Mouse (Mus musculus) NIH3T3 (cell line): ENCODE measurements at regions not wholly inside any gene's neighbourhood (a gene's known extent, or its start where the extent isn't known, plus 50 kb on each side); places are given as distances from the start of the nearest gene placed in this dataset.
A peak's percentile ranks its signal among the peaks of the same experiment; 100 is the strongest.

Experiments used
- DNase-seq: peaks from one replicate; pipeline ENCODE4 v3.0.0-alpha.2; 2012; ENCODE audit warnings: low read depth

DNA sequence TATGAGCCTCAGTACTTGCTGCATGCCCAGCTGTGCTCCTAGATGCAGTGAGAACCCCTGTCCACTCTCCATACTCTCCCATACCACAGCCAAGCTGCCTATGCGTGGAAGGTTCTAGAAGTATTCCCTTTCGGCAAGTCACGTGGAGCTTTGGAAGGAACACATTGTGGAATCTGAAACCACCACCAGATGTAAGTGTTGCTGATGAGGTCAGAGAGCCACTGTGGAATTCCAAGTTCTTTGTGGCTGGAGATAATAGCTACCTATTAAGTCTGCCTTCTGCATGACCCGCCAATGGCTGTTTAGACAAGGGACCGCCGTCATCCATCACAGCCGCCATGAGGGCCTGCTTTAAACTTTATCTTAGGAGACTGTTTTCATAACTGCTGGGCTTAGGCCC is 84.7 kb upstream of the Errfi1 start:
- peak; percentile 57 for DNase-seq

- DNase-seq: no peak
These were observed 95.1 kb upstream of the Errfi1 start for GRCm38 (mm10) chr4:150758467-150759237.

GRCm38 (mm10) chr4:150757815-150758426 is 95.8 kb upstream of the Errfi1 start:
- DNase-seq: no peak

DNA sequence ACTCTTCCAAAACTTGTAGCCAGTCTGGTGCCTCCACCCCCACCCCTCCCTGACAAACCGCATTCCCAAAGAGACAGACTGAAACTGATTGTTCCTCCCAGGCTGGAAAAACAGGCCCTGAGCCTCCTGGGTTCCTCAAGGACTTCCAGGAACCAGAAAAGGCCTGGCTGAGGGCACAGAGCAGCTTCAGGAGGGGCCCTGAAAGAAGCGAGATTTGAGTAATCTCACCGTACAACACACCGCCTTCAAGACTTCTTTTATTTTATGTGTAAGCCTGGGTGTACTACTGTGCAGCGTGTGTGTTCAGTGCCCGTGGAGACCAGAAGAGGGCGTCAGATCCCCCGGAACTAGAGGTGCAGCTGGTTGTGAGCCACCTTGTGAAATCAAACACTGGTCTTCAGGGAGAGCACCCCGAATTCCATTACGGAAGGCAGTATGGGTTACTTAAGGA is 96.4 kb upstream of the Errfi1 start:
- DNase-seq: peak; percentile 14

GRCm38 (mm10) chr4:150755446-150755845 is 98.3 kb upstream of the Errfi1 start:
- DNase-seq: no peak

- peak; percentile 66 for DNase-seq
These were observed 100.2 kb upstream of the Slc45a1 start for GRCm38 (mm10) chr4:150752151-150752550.

DNA sequence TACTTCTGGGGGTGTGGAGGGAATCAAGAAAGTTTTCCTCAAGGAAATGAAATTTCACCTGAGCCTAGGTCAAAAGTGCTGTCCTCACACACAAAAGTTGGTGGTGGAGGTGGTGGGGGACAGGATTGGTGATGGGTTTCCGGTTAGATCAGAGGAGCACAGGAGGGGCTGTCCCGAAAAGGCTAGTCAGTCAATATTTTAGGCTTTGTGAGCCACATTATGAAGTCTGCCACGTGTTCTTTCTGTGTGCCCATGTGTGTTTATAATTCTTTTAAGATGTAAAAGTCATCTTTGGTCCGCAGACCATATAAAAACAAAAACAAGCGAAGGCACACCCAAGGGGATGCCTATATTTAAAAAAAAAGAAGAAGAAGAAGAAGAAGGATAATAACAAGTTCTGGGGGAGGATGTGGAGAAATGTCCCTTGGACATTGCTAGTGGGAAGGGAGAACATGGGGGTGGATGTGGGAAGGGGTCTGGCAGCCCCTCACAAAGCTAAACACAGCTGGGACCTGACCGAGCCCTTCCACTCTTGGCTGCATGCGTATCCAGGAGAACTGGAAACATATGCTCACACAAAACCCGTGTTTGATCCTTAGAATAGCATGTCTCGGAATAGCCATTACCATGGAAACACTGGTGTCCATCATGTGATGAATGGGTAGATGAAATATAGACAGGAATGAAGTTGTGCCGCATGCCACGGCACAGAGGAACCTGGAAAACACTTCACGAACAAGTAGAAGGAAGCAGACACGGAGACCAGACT is 98.7 kb upstream of the Slc45a1 start:
- DNase-seq: peak; percentile 10

- DNase-seq: no peak
These were observed 97.1 kb upstream of the Slc45a1 start for GRCm38 (mm10) chr4:150749066-150749465.

DNA sequence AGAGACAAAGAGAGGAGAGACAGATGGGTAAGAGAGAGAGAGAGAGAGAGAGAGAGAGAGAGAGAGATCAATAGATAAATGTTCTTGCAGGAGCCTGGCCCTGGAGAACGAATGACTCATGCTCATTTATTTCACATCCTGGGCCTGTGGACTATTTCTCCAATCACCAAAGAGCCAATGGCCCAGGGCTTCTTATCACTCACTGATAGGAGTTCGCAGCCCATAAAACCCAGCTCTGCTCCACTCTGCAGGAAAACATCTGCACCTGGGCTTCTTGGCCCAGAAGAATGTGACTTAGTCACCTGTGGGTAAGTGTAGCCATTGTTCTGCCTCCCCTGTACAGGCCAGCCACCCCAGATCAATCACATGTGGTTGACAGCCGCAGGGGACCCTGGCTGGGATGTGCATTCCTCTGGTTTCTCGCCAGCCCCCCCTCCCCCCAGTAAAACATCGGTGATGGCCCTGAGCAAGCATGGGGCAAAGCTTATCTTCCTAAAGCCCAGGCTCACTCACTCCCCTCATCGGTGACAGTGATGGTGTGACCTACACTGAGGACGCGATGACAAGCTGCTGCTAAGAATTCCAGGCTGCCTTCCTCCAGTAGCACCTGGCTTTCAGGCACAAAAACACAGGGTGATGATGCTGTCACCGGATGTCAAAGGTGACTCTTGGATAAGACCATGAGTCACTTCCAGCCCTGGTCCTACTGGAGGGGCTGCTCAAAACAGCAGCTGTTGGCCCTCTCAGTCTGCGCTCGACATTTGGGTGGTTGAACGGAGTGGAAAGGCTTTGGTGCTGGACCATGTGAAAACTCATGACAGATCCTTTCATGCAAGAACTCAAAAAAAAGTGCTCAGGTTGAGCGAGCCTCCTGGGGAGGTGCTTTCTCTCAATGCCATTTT is 96.4 kb upstream of the Slc45a1 start:
- DNase-seq: peak; percentile 56

GRCm38 (mm10) chr4:150746430-150746923 is 94.5 kb upstream of the Slc45a1 start:
- DNase-seq: no peak

DNA sequence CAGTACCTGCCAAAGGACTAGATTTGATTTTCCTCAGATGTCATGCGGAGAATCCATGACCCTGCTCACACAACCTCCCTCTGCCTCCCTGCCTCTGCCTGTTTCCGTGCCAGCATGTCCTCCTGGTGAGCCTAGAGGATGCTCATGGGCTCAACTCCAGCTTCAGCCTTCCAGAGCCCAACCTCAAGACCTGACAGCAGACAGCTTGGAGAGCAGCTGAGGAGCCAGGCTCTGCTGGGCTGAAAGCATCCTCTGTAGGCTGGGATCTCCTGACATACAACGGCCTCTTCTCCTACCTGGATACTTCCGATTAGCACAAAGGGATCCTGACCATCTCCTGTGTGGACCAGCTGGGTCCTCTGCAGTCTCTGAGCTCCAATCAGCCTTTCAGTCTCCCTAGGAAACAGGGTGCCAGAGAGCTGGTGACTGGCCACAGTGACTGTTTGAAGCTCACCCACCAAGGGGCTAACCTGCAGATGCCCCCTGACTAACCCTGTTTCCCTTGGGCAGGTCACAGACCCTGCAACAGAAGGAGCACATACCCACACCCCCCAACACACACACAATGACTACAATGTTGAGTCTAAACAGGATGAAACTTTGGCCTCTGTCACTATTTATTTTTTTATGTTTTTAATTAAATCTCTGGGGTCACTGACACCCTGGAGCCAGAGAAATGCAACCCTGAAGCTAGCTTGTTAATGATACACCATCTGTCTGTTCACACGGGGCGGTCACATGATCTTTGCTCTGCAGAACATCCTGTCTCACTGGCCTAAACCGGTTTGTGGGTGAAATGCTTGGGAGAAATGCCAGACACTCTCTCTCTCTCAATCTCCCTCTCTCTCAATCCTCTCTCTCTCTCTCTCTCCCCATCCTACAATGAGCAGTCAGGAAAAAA is 93.8 kb upstream of the Slc45a1 start:
- DNase-seq: peak; percentile 75

DNA sequence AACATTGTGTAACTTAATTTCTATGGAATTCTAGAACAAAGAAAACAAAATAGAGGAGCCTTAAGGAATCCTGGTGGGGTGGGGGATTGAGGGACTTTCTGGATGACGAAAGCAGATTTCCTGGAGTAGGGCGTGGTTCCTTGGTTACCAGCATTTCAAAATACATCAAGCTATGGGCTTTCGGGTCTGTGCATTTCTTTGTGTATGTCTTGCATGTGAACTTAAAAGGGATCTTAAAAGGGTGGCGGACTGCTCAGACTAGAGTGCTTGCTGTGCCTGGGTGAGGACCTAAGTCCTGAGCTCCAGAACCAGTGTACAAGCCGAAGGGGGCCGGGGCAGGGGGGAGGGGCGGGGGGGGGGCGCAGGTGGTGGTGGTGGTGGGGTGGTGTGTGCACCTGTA is 91.5 kb upstream of the Slc45a1 start:
- peak; percentile 40 for DNase-seq

- no peak for DNase-seq
These were observed 91.1 kb upstream of the Slc45a1 start for GRCm38 (mm10) chr4:150743103-150743502.

GRCm38 (mm10) chr4:150741810-150742209 is 89.8 kb upstream of the Slc45a1 start:
- no peak for DNase-seq

DNA sequence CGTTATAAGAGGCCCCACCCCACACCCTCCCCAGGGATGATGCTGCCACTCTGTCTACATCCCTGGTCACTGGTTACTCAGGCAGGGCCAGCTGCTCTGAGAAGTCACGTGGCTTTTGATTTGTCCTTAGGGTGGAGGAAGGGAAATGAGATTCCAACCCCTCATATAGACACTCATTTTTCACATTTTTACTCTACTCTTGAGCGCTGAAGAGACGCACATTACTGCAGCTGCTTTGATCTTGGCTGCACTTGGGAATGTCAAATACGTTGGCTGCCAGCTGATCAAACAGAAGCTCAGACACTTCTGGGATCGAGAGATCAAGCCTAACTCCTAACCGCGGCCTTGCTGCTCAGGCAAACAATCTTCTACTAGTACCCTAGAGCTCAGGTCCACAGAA is 88.2 kb upstream of the Slc45a1 start:
- no peak for DNase-seq

GRCm38 (mm10) chr4:150738736-150739135 is 86.8 kb upstream of the Slc45a1 start:
- DNase-seq: no peak

DNA sequence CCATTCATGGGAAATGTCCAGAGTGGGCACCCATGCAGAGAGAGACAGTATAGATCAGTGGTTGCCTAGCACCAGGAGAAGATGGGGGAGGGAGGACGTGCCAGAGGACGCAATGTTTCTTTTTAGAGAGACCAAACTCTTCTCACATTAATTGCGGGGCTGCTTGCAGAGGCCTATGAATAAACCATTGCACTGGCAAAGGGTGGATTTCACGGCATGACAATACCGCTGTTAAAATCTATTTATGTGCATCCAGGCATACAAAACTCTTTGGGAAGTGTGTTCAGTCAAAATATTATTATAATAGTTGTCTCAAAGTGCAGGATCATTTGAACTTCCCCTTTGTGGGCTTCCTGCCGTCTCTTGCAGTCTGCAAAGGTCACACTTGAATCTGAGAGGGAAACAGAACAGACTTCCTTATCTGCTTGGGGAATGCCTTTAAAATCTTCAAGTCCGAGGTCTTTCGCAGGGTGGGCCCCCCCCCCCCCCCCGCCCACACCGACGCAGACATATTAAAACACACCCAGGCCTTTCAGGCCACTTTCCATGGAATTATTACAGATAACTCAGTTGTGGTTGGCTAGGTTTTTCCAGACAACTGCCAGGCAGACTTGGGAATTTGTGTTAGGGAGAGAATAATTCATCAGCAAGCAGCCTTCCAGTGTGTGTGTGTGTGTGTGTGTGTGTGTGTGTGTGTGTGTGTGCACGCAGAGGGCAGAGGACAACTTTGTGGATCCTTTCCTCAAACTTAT is 78.3 kb upstream of the Slc45a1 start:
- DNase-seq: peak; percentile 43

- DNase-seq: no peak
These were observed 74.6 kb upstream of the Slc45a1 start for GRCm38 (mm10) chr4:150726539-150726938.

- DNase-seq: no peak
These were observed 74.1 kb upstream of the Slc45a1 start for GRCm38 (mm10) chr4:150726136-150726480.
